Mouse (Mus musculus): Measurements from ENCODE around the gene Usp15. TPM values are rescaled to one million over a fixed set of nuclear protein-coding genes. Genes with fewer than 3 reads are reported as not detected.
A peak's percentile ranks its signal among the peaks of the same experiment; 100 is the strongest.
"Not testable (repeated sequence)": the region's sequence is repeated elsewhere in the genome, so short reads cannot be mapped to it uniquely, and the experiment has no call there.

Usp15 gene
- total RNA-seq (2014; fragmentation: Nextera tagmentation) (87.2 and 118 TPM in 2 replicates), total RNA-seq (2017) (163 and 194 TPM in 2 replicates)

GRCm38 (mm10) chr10:123196835-123197559 is at the start of gene Usp15:
Gene Usp15, minus strand, starts transcription at chr10:123196995.
- ATAC-seq (replicated peaks; ENCODE audit: poor library complexity, severe bottlenecking): peak; percentile 65

GRCm38 (mm10) chr10:123229420-123229819 is 32.6 kb upstream of the Usp15 start:
- no peak for ATAC-seq (replicated peaks; ENCODE audit: poor library complexity, severe bottlenecking)

- no peak for ATAC-seq (replicated peaks; ENCODE audit: poor library complexity, severe bottlenecking)
Measured at GRCm38 (mm10) chr10:123222785-123223184, 26.0 kb upstream of the Usp15 start.

- ATAC-seq (replicated peaks; ENCODE audit: poor library complexity, severe bottlenecking): peak; percentile 87
Measured at GRCm38 (mm10) chr10:123209517-123209916, 12.7 kb upstream of the Usp15 start.

DNA sequence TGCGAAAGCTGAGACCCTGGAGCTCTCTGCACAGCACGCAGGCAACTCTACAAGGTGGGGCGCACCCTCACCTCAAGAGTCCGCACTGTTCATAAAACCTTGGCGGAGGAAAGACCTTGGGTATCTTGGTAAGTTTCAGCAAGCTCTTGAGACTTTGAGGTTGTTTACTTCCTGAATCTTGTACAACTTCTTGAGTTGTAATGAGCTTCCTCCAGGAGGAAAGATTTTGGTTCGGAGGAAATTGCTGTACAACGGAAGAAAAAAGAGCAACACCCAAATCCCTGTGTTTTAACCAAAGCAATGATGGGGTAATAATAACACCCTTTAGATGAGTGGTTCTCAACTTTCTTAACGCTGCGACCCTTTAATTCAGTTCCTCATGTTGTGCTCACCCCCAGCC is 11.5 kb upstream of the Usp15 start:
- peak; percentile 58 for ATAC-seq (replicated peaks; ENCODE audit: poor library complexity, severe bottlenecking)

GRCm38 (mm10) chr10:123206074-123206473 is 9.3 kb upstream of the Usp15 start:
- no peak for ATAC-seq (replicated peaks; ENCODE audit: poor library complexity, severe bottlenecking)

GRCm38 (mm10) chr10:123205364-123205763 is 8.6 kb upstream of the Usp15 start:
- not testable (repeated sequence) for ATAC-seq (replicated peaks; ENCODE audit: poor library complexity, severe bottlenecking)

DNA sequence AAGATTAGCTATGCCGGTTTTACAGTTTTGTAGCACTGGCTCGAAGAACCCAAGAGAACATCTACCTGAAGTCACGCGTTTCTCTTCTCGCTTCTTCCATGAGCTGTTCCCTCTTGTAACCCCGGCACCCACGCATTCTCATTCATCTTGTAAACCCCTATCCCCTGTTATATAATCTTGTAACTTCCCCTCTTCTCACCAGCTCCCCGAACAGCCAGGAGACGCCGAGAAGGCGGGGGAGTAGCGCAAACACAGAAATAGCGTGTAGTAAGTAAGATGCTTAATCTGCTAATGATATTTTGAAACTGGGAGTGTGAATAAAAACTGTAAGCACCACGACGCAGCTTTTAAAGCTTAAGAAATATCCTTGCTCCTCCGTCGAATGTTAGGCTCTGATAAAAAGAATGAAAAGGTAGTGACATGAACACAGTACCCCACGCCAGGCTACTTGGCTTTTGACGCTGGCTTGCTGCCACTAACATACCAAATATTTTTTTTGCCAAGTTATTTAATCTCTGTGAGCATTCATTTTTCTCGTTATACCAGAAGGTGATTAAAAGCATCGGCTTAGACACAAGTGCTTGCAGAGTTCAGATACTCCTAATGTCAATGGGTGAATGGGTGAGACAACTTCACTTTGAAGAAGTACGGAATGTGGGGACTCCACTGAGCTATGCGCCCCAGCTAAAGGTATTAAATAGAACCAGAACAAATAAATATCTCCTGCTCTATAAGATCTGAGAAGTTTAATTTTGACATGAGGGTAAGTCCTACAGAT is 5.4 kb upstream of the Usp15 start:
- 0 out of 2 replicates have a peak, but pooled peaks have one; percentile 17 for ATAC-seq (replicated peaks; ENCODE audit: poor library complexity, severe bottlenecking)

GRCm38 (mm10) chr10:123201436-123201835 is 4.6 kb upstream of the Usp15 start:
- ATAC-seq (replicated peaks; ENCODE audit: poor library complexity, severe bottlenecking): no peak

GRCm38 (mm10) chr10:123200996-123201395 is 4.2 kb upstream of the Usp15 start:
- no peak for ATAC-seq (replicated peaks; ENCODE audit: poor library complexity, severe bottlenecking)

GRCm38 (mm10) chr10:123200320-123200659 is 3.5 kb upstream of the Usp15 start:
- ATAC-seq (replicated peaks; ENCODE audit: poor library complexity, severe bottlenecking): no peak

- ATAC-seq (replicated peaks; ENCODE audit: poor library complexity, severe bottlenecking): no peak
Measured at GRCm38 (mm10) chr10:123199615-123200319, 3.0 kb upstream of the Usp15 start.

- ATAC-seq (replicated peaks; ENCODE audit: poor library complexity, severe bottlenecking): no peak
Measured at GRCm38 (mm10) chr10:123199119-123199518, 2.3 kb upstream of the Usp15 start.

DNA sequence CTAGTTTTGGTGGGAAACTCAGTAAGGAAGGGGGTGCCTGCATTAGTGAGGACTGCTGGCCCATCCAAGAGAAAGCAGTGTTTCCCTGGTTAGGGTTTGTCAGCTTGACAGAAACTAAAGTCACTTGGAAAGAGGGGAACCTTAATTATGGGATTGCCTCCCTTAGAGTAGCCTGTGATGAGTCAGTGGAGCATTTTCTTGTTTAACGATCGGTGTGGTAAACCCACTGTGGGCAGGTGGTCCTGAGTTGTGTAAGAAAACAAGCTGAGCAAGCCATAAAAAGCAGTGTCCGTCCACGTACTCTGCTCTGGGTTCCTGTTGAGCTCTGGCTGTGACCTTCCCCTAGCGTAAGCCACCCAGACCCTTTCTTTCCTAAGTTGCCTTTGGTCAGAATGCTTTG is 1.4 kb upstream of the Usp15 start:
- peak; percentile 38 for ATAC-seq (replicated peaks; ENCODE audit: poor library complexity, severe bottlenecking)

DNA sequence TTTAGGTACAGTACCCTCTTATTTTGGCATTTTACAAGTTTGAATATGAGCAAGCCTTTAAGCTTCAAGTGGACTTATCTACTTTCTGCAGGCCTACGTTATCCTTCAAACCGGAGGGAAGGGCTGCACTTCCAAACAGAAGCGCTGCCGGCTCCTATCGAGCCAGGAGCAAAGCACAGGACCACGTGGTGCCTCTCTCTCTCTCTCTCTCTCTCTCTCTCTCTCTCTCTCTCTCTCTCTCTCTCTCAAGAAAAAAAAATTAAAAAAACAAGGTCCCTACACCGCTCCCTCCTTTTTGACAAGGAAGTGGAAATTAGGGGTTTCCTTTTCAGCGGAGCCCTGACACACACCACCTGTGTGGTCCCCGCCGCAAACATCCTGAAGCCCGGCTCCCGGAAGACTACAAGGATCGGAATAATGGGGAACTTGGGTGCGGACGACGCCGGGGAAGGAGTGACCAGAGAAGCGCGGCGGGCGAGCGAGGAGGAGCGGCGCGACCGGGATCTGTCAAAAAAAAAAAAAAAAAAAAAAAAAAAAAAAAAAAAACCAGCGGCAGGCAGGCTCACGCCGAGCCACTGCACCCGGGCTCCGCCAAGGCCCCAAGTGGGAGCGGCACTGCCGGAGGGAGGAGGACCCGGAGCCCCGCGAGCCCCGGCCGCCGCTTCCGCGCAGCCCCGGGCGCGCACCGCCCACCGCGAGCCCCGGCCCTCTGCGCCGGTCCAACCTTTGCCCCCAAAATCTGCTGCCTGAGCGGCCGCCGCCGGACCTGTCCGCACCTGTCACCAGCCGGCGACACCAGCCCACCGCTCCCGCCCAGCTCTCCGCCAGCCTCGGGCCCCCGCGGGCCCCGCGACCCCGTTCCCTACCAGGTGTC is 597 bp downstream of the Usp15 start:
- ATAC-seq (replicated peaks; ENCODE audit: poor library complexity, severe bottlenecking): peak; percentile 61

GRCm38 (mm10) chr10:123195501-123195900 is 1.3 kb downstream of the Usp15 start:
- ATAC-seq (replicated peaks; ENCODE audit: poor library complexity, severe bottlenecking): no peak

- ATAC-seq (replicated peaks; ENCODE audit: poor library complexity, severe bottlenecking): peak; percentile 15
Measured at GRCm38 (mm10) chr10:123191038-123191437, 5.8 kb downstream of the Usp15 start.

- ATAC-seq (replicated peaks; ENCODE audit: poor library complexity, severe bottlenecking): peak; percentile 52
Measured at GRCm38 (mm10) chr10:123187337-123187736, 9.5 kb downstream of the Usp15 start.

- no peak for ATAC-seq (replicated peaks; ENCODE audit: poor library complexity, severe bottlenecking)
Measured at GRCm38 (mm10) chr10:123185907-123186306, 10.9 kb downstream of the Usp15 start.

DNA sequence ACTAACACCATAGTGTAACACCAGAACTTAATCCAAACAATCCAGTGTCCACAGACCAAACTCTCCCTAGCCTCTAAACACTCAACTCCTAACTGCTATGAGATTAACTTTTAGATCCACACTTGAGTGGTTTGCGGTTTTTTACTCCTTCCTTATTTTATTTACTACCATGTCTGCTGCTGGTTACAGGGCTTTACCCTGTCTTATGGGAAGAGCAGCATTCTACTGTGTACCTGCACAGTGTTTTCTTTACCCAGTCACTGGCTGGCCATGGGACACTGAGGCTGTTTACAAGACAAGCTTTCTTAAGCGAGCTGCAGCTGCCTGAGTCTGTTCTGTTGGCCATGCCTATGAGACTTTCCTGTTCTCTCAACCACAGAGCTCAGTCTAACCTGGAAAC is 13.1 kb downstream of the Usp15 start:
- peak; percentile 63 for ATAC-seq (replicated peaks; ENCODE audit: poor library complexity, severe bottlenecking)
